Mouse (Mus musculus): ENCODE results near the gene Cacna1c. TPM values are rescaled to one million over a fixed set of nuclear protein-coding genes. Genes with fewer than 3 reads are reported as not detected.

Gene Cacna1c
- polyA plus RNA-seq, 3 experiments from 2014 or later: 1.1 TPM; not detected in 2

- ATAC-seq: no peak
Observed at GRCm38 (mm10) chr6:119137768-119138167, 58.5 kb downstream of the Cacna1c start.

DNA sequence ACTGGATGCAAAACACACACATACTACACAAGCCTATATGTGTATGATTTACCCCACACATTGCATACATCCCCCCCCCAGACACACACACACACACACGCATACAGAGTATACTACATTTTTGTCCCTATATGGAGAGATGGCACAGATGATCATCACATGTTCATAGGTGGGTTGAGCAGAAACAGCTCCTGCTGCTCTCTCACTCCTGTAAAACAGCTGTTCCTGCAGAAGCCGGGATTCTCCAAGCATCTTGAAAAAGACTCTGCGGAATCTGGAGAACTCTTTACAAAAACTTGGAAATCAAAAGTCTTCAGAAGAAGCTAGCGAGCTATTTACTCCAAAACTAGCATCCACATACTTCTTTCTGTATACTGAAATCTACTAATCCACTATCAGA is 63.4 kb downstream of the Cacna1c start:
- ATAC-seq: no peak

DNA sequence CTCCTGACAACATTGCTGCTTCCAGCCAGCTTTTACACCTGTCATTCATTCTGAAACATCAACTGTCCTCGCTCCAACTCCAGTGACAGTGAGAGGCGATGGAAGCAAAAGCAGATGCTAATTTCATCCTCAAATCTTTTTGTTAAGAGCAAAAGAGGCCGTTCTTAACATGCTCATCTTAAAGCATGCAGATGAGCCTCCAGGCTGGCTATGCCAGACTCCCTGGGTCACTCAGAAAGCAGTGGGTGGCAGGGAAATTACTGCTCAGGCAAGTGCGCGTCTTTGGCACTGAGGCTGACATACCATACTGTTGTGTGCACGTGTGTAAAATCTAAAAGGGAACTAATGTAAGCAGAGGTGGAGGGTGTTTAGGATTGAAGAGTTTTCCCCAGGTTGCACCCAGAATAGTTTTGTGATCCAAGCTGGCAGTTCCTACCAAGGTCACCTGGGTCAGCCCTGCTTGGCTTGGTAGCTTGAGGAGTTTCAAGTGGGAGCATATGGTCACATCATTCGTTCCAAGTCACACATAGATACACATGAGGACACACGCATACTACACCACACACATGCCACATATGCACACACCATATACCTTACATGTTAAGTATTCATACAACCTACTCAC is 64.0 kb downstream of the Cacna1c start:
- ATAC-seq: no peak

GRCm38 (mm10) chr6:119129664-119130063 is 66.6 kb downstream of the Cacna1c start:
- no peak for ATAC-seq

DNA sequence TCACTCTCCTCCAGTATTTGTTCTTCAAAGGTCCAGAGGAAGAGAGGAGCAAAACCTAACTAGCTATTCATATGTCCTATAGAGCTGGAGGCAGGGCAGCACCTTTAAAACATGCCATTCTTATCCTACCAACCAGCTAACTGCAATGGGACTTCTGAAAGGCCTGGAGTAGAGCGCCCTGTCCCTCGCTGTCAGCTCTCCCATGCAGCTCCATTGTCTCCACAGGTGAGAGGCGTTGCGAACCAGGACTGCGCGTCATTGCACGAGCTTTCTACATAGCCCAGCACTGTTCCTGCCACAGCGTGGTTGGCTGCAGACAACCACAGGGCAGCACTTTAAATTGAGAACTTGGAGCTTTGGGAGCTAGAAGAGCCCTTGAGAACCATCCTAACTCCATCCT is 67.7 kb downstream of the Cacna1c start:
- ATAC-seq: no peak

DNA sequence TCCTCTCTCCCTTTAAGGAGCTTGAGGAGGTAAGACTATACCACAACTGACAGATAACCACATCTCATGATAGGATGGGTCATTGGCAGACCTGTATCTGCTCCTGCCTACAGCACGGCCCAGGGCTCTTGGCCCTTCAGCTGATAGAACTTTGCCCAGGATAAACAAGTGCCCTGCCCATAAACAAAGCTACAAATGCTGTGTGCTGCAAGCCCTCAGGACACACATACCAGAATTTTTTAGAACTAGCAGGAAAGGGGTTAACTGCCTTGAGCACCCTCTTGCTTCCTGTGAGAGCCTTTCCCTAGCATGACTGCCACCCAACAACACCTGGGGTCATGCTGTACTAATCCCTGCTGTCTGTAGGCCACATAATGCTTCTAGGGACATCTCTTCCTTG is 68.1 kb downstream of the Cacna1c start:
- ATAC-seq: no peak

- ATAC-seq: no peak
Observed at GRCm38 (mm10) chr6:119126991-119127390, 69.2 kb downstream of the Cacna1c start.

GRCm38 (mm10) chr6:119118371-119118770 is 77.8 kb downstream of the Cacna1c start:
- ATAC-seq: no peak

DNA sequence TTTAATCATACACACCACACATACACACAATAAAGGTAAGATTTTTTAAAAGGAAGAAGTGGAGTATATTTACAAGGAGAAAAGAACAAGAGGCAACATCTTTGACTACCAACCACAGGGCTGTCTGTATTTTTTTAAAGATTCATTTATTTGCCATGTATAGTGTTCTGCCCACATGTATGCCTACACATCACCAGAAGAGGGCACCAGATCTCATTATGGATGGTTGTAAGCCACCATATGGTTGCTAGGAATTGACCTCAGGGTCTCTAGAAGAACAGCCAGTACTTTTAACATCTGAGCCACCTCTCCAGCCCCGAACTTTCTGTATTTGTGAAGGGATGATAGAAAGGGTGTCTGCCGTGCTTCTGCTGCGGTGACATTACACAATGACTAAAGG is 79.9 kb downstream of the Cacna1c start:
- no peak for ATAC-seq

DNA sequence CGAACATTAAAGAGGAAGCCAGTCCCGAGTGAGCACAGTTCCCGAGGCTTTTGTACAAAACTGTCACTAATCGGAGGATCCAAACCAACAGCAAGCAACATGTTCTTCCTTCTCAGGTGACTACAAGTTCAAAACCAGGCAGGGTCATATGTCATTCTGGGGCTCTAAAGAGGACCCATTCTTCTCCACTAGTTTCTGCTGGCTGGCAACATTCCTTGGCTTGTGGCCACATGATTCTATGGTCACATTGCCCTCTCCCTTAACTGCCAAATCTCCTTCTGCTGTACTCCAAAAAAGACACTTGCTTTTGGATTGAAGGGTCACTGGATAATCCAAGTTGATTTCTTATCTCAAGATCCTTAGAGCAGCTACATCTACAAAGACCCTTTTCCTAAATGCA is 82.9 kb downstream of the Cacna1c start:
- ATAC-seq: no peak

DNA sequence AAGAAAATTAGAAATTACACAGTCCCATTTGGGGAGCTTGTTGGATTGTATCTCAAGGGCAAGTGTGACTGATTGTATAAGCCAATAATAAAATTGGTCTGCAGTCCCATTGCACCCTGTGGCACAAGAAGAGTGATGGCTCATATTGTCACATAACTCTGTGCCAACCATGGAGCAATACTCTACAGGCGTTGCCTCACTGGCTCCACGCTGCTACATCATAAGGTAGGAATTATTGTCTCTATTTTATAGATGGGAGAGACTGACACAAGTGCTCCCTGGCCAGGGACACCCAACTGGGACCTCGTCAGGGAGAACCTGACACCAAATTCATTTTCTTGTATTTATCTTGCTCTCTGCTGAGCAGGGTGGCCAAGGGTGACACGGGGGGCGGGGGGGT is 85.8 kb downstream of the Cacna1c start:
- no peak for ATAC-seq

GRCm38 (mm10) chr6:119108466-119109394 is 87.5 kb downstream of the Cacna1c start:
- ATAC-seq: peak; percentile 38

DNA sequence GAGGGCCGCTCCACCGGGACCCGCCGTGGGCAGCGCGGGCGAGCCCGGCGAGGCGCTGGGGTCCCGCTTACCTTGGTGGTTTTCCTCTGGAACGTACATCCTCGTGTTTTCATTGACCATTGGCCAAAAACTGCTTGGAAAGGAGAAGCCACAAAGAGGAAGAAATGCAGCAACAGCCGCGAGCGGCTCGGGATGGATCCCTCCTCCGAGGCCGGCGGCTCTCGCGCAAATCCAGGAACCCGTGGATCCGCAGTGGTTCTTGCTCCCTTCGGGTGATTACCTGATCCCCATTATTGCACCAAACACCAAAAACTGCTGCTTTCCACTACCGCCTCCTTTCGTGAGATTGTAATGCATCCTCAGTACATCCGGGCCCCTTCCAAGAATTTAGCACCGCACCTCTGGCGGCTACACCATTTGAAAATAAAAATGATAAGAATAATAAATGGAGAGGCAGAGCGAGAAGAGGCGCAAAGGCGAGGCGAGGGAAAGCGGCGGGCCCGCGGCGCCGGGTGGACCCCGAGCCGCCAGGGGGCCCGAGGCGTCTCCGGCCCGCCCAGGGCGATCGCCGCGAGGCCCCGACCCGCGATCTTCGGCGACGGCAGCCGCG is 88.3 kb downstream of the Cacna1c start:
- no peak for ATAC-seq

DNA sequence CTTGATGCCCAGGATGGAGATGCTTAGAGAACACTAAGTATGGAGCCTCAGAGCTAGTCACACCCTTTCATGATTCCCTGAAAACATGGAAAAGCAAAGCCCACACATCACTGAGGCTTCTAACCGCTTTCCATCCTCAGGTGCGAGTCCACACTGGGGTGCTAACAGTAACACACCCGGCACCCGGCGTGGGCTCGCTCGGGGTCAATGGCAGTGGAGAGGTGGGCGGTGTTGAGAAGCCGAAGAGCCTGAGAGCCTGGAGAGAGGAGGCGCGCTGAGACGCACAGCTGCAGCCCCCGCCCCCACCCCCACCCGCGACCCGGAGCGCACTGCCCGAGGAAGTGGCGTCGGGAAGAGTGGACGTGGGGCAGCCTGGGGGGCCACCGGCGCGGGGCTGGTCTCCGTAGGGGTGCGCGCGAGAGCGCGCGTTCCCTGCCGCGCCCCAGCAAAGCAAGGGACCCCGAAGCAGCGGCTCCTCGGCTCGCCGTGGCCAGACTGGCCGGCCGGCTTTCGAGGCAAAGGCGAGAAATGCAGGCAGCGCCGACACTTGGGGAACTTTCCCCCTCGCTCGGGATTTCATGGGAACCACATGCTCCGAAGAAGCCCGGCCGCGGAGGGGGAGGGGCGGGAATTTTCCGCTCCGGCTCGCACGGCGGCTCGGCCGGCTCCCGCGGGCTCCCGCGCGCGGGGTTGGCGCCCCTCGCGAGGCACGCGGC is 88.9 kb downstream of the Cacna1c start:
- ATAC-seq: no peak

DNA sequence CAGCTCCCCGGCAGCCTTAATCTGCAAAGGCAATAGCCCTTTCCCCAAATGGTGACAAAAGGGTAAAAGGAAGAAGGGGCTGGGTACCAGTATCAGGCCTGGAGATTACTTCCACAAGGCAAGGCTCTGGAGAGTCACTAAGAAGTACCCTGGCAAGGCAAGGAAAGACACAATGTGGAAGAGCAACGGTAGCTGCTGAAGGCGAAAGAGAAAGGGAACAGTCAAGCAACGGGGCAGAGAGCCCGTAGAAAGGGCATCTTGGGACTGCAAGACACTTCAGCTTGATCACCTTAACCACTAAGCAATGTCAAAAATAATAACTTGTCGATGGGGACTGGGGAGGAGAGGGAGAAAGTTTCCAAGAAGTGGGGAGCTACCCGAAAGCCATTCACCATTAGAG is 89.5 kb downstream of the Cacna1c start:
- ATAC-seq: no peak

DNA sequence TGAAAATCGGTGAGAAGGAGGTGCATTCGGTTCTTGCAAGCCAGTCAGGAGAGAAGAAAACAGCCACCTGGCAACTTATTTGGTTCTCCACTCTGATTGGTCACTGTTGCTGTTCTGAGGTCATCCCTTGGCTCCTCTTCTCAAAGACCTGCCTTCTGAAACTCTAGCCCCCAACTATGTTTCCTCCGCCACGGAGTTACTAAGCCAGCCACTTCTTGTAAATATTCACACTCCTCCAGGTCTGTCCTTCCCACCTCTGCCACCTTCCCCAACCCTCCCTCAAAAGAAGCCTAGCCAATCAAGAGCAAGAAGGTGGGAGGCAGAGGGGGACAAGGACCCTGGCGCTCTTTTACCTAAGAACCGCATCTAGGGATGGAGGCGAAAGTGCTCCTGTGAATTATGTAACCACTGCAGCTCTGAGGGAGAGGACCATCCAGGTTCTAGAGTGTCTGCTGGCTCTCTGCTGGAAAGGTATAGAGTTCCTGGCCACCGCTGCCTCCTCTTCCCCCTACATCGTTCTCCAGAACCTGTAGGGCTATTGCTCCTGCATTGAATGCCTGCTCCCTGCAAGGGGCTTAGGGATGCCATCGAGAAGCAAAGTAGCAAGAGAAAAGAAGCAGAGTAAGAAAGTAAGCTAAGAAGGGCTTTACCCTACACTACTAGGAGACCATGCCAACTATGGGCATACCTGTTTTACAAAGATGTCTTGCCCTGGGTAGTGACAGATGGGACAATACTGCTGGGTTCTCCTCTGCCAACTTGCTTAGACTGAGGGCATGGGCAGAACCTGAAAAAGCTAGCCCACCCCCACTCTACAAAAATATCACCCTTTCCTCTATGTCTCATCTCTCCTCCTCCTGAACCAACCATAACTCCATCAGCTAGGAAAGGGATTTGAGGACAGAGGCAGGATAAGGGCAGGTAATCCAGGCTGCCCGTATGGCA is 90.3 kb downstream of the Cacna1c start:
- ATAC-seq: no peak

- no peak for ATAC-seq
Observed at GRCm38 (mm10) chr6:119104246-119104645, 92.0 kb downstream of the Cacna1c start.

DNA sequence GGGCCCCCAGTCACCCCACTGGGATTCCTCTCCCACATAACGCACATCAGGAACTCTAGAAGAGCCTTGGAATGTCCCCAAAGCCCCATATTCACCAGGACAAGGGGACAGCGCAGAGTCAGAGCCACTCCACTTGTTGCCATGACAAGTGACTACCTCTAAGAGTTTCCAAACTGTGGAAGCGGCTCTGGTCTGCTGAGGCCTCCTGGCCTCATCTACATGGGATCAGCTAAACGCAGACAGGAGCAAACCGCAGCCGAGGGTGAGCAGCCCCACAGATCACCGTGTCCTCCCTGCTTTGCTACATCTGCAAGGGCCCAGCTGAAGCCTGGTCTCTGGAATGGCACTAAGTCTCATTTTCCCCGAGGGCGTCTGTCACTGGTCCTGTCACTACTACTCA is 93.3 kb downstream of the Cacna1c start:
- no peak for ATAC-seq

DNA sequence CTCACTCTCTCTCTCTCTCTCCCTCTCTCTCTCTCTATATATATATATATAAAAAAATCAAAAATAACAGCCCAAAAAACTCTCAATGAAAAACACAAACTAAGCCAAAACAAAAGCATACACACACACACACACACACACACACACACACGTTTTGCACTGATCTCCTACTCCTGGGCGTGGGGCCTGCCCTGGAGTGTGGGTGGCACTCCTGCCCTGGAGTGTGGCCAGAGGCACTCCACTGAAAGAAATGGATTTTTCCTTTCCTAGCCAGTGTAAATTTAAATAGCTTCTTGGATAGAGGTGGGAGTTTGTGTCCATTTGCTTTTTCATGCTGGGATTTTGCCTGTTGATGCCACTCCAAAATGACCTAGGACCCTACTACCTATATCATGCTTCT is 96.9 kb downstream of the Cacna1c start:
- ATAC-seq: no peak

- no peak for ATAC-seq
Observed at GRCm38 (mm10) chr6:119096481-119096880, 99.7 kb downstream of the Cacna1c start.

DNA sequence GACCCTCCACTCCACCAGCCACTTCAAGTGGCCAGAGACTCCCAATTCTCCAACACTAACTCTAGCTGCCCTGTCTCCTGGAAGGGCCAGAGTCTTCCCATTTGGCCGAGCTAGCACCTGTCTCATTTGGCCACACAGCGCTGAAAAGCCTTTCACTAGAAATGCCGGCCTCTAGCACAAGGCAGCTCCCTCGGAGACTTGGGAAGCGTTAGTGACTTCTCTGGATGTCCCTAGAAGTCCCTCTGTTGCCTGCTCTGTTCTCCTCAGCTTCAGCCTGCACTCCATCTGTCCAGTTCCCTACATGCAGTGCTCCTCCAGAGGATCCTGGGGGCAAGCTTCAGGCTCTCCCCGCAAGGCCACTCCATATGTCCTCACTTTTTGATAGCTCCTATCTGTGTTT is 101.1 kb downstream of the Cacna1c start:
- ATAC-seq: no peak

DNA sequence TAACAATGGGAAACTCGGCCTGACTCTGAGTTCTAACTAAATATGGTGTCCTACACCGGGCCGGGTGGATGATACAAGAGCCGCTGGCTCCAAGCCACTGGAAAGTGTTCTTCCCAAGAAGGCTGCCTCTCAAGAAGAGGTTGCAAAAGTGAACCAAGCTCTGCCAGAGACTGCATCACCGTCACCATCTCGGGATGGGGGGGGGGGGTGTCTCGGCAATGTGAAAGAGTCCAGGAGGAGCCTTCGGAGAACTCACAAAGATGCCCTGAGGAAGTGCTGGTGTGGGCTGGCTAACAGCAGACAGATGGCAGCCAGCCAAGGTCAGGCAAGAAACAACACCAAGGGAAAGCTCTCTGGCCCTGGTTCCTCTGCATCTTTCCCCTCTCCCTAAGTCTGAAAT is 107.0 kb downstream of the Cacna1c start:
- no peak for ATAC-seq

Data from inflammation-experienced regulatory T-cells, adult 6 months (primary cell).